Mouse (Mus musculus): Measurements from ENCODE around the gene Tns3. TPM values are rescaled to one million over a fixed set of nuclear protein-coding genes. Genes with fewer than 3 reads are reported as not detected.
A peak's percentile ranks its signal among the peaks of the same experiment; 100 is the strongest.

Tns3 gene
- polyA plus RNA-seq, 1 experiment = not detected

DNA sequence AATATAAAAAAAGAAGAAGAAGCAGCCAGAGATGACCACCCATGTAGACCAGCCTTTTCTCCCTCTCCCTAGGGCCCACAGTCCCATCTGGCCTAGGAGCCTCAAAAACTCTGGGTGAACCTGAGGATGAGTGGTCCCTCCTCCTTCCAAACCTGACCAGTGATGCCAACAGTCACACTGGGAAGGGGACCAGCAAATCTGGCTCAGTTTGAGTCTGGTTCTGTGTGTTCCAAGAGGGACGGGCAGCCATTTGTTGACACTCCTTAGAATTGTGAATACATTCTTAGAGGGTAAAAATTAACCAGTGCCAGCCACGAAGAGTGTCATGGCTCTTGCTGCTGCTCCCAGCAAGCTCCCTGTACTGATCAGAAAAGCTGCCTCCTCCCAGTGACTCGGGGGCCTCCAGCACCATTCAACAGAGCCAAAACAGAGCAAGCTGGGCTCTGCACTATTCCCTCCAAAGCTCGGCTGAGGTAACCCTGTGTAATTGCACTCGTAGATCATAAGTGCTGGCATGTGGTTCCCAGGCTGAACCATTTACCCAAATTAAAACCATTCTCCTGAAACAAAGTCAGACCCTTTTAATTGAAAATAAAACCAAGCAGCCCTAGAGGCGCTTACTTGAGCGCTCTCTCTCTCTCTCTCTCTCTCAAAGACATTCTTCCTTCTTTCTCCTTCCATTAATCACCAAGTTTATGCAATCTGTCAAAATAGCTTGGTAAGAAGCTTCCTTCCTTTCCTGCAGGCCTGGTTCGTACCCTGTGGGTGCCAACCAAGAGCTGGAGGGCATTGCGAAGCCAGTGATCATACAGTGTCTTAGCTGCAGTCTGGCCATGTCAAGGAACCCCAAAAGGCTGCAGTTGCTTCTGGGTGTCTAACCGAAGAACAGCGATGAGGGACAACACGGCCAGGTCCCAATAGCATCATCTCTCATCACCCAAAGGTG lies 7.6 kb downstream of the Tns3 start:
- Histone ChIP-seq H3K27ac (ENCODE audit: insufficient read depth, low read depth, low read length) (no peak overlapping the region), H3K4me3 (ENCODE audit: insufficient read depth, low read depth, low read length) (no peak overlapping the region), H3K4me1 (ENCODE audit: control insufficient read depth, insufficient read depth, low read length) (peaks cover 31% of the 10 kb centered on the region)
- TF ChIP-seq POLR2A (IDR thresholded peaks at IDR 0.05; ENCODE audit: insufficient read depth, low read depth, low read length) (no peak), CTCF (IDR thresholded peaks at IDR 0.05; ENCODE audit: insufficient read depth, low read depth, low read length) (no peak)
- 74% methylated on average over 12 of the region's 12 CpGs for WGBS

DNA sequence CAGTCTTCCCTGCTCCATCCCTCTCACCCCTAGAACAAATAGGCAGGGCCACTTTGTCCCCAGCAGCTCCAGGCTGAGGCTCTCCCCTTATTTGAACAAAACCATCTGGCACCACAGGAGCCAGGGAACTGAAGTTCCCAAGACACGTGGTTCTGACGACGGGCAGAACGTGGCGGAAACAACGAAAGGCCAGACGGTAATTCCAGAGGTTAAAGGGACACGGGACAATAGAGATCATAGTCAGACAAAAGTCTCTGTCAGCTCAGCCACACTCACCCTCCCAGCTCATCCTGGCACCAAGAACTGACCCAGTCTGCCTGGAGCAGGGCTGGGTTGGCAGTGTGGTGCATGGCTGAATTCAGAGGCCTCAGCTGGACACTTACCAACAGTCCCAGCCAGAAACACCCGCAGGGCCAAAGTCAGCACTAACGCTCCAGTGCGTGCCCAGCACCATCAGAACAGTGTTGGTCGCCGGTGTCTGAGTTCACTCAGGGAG lies 10.5 kb downstream of the Tns3 start:
- peaks cover 35% of the 10 kb centered on the region for H3K4me1 ChIP-seq (ENCODE audit: control insufficient read depth, insufficient read depth, low read length)
- no peak overlapping the region for H3K4me3 ChIP-seq (ENCODE audit: insufficient read depth, low read depth, low read length)
- WGBS = 48% methylated on average over 13 of the region's 13 CpGs
- H3K27ac ChIP-seq (ENCODE audit: insufficient read depth, low read depth, low read length) = peak overlapping the region; percentile 93
- TF ChIP-seq CTCF (IDR thresholded peaks at IDR 0.05; ENCODE audit: insufficient read depth, low read depth, low read length) (no peak), POLR2A (IDR thresholded peaks at IDR 0.05; ENCODE audit: insufficient read depth, low read depth, low read length) (no peak)

DNA sequence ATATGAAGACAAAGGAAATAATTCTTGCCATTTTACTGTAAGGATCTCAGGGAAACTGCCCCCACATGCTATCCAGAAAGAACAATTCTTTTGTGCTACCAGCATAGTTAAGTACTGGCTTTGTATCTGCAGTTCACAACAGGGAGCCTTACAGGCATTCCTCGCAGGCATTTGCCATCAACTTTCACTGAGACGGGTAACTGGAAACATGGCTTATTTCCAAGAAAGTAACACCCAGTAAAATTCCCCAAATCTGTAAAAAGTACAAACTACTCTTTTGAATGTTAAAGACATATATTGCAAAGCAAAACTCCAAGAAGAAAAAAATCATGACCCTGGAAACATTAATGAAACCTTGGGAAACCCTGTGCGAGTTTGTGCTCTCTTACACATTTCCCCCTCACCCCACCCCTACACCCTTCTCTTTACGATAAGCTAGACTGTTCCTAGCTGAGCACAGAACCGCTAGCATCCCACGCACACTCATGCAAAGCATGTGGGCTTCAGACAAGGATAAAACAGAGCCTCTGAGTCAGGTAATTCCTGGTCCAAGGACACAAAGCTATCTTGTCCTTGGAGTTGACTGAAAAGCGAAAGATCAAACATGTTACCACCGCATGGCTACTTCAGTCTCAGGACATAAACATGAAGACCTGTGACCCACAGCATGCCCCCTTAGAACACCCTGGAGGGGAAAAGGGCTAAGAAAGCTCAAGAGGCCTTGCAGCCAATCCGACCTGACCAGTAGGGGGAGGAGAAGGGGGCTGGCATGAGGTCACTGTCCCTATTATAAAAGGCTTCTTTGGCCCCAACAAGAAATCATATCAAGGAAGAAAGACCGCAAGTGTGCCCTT lies 11.3 kb downstream of the Tns3 start:
- Histone ChIP-seq H3K4me3 (ENCODE audit: insufficient read depth, low read depth, low read length) (no peak overlapping the region), H3K4me1 (ENCODE audit: control insufficient read depth, insufficient read depth, low read length) (peaks cover 35% of the 10 kb centered on the region), H3K27ac (ENCODE audit: insufficient read depth, low read depth, low read length) (peak overlapping the region; percentile 93)
- TF ChIP-seq CTCF (IDR thresholded peaks at IDR 0.05; ENCODE audit: insufficient read depth, low read depth, low read length) (no peak), POLR2A (IDR thresholded peaks at IDR 0.05; ENCODE audit: insufficient read depth, low read depth, low read length) (no peak)
- WGBS = 47% methylated on average over 10 of the region's 10 CpGs

DNA sequence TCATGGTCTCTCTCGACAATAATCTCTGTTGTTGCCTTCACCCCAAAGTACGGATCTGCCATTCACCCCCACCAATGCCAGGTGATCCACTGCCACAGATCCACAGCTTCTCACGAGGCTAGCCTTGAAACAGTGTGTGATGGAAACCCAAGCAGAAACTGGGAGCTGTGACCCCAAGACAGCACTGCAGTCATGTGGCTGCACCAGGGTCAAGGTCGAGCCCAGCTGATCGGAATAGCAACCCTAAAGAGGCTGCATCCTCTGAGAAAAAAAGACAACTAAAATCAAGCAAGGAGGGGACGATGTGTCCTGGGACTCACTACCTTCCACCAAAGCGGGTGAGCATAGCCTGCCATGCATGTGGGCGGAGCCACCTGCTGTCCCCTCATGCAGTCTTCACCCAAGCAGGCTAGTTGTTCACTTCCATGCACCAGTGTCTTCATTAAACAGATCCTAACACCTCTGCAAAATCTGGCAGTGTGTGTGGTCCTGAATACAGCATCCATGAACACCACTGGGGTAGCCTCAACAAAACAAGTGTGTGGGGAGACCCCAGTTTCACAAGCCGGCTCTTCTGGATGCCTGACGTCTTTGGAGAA lies 12.1 kb downstream of the Tns3 start:
- WGBS = 71% methylated on average over 10 of the region's 10 CpGs
- TF ChIP-seq CTCF (IDR thresholded peaks at IDR 0.05; ENCODE audit: insufficient read depth, low read depth, low read length) (no peak), POLR2A (IDR thresholded peaks at IDR 0.05; ENCODE audit: insufficient read depth, low read depth, low read length) (no peak)
- Histone ChIP-seq H3K27ac (ENCODE audit: insufficient read depth, low read depth, low read length) (peak overlapping the region; percentile 65), H3K4me1 (ENCODE audit: control insufficient read depth, insufficient read depth, low read length) (peaks cover 35% of the 10 kb centered on the region), H3K4me3 (ENCODE audit: insufficient read depth, low read depth, low read length) (no peak overlapping the region)

GRCm38 (mm10) chr11:8651448-8652035 lies 12.8 kb downstream of the Tns3 start:
- peak overlapping the region; percentile 3; the same call in 1 of the 2 replicates for H3K27ac ChIP-seq (ENCODE audit: insufficient read depth, low read depth, low read length)
- 94% methylated on average over 10 of the region's 10 CpGs for WGBS
- TF ChIP-seq CTCF (IDR thresholded peaks at IDR 0.05; ENCODE audit: insufficient read depth, low read depth, low read length) (no peak), POLR2A (IDR thresholded peaks at IDR 0.05; ENCODE audit: insufficient read depth, low read depth, low read length) (no peak)
- no peak overlapping the region for H3K4me3 ChIP-seq (ENCODE audit: insufficient read depth, low read depth, low read length)
- H3K4me1 ChIP-seq (ENCODE audit: control insufficient read depth, insufficient read depth, low read length) = peaks cover 32% of the 10 kb centered on the region

DNA sequence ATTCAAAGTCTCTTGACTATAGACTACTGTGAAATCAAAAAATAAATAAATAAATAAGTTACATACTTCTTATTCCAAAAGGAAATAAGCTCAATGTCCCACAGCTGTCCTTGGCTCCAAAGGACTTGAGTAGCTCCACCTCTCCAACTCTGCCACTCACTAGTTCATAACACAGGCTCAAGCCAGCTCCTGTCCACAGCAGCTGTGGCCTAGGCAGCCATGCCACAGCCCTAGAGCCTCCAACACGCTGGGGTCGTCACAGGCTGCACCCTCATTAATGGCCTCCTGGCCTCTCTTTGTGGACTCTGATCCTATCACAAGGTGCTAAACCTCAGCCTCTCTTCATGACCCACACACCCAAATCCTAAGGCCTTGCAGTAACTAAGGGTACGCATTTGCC lies 18.7 kb downstream of the Tns3 start:
- TF ChIP-seq CTCF (IDR thresholded peaks at IDR 0.05; ENCODE audit: insufficient read depth, low read depth, low read length) (0 out of 2 replicates have a peak, but pooled peaks have one; percentile 5), POLR2A (IDR thresholded peaks at IDR 0.05; ENCODE audit: insufficient read depth, low read depth, low read length) (no peak)
- 96% methylated on average over 3 of the region's 3 CpGs for WGBS
- H3K4me3 ChIP-seq (ENCODE audit: insufficient read depth, low read depth, low read length) = no peak overlapping the region
- H3K4me1 ChIP-seq (ENCODE audit: control insufficient read depth, insufficient read depth, low read length) = peaks cover 7% of the 10 kb centered on the region; the same call in 1 of the 2 replicates
- H3K27ac ChIP-seq (ENCODE audit: insufficient read depth, low read depth, low read length) = no peak overlapping the region

GRCm38 (mm10) chr11:8644272-8644671 lies 20.1 kb downstream of the Tns3 start:
- Histone ChIP-seq H3K4me1 (ENCODE audit: control insufficient read depth, insufficient read depth, low read length) (peaks cover 6% of the 10 kb centered on the region; the same call in 1 of the 2 replicates), H3K4me3 (ENCODE audit: insufficient read depth, low read depth, low read length) (no peak overlapping the region), H3K27ac (ENCODE audit: insufficient read depth, low read depth, low read length) (no peak overlapping the region)
- WGBS = 97% methylated on average over 2 of the region's 2 CpGs
- TF ChIP-seq POLR2A (IDR thresholded peaks at IDR 0.05; ENCODE audit: insufficient read depth, low read depth, low read length) (no peak), CTCF (IDR thresholded peaks at IDR 0.05; ENCODE audit: insufficient read depth, low read depth, low read length) (no peak)

DNA sequence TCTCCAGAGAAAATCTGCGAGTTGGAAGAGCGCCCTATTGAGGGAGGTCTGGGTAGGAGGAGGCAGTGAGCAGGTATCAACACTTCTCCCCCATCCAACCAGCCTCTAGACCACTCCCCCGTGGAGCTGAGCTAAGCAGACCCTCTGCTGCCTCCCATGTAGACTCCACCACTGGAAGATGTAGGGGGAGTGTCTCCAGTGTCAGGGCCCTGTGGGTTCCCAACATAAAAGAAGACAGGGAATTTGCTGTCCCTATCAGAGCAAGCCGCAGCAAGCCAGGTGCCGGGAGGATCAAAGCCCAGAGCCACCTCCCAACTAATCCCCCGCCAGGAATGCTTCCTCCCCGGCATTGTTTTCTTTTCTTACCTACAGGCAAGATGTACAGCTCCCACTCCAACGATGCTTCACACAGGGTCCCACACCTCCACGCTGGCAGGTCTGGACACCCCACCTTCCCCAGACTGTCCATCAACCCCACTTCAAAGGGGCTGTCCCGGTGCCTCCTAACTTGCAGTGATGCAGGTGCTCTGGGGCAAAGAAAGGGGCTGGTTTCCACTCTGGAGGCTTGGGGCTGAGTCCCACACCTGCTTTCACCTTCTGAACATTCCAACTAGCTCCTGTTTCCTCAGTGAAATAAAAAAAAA lies 22.6 kb downstream of the Tns3 start:
- H3K4me1 ChIP-seq (ENCODE audit: control insufficient read depth, insufficient read depth, low read length) = peaks cover 6% of the 10 kb centered on the region
- 67% methylated on average over 10 of the region's 10 CpGs for whole genome bisulfite sequencing
- no peak overlapping the region for H3K27ac ChIP-seq (ENCODE audit: insufficient read depth, low read depth, low read length)
- H3K4me3 ChIP-seq (ENCODE audit: insufficient read depth, low read depth, low read length) = no peak overlapping the region
- no peak for TF ChIP-seq CTCF (IDR thresholded peaks at IDR 0.05; ENCODE audit: insufficient read depth, low read depth, low read length)
- no peak for TF ChIP-seq POLR2A (IDR thresholded peaks at IDR 0.05; ENCODE audit: insufficient read depth, low read depth, low read length)
